Mouse (Mus musculus) effector memory CD4-positive, alpha-beta T cell, adult 7 months (primary cell): Measurements from ENCODE around the gene Gm28374. TPM values are rescaled to one million over a fixed set of nuclear protein-coding genes. Genes with fewer than 3 reads are reported as not detected.

Experiments
- polyA plus RNA-seq: library from polyadenylated mRNA; unstranded; fragments of 100-300 nt; shearing (Covaris generic); gene quantifications from one replicate; pipeline ENCODE4 v1.2.1, GENCODE M21; 2017

Gm28374 gene
- polyA plus RNA-seq: 1.2 TPM

DNA sequence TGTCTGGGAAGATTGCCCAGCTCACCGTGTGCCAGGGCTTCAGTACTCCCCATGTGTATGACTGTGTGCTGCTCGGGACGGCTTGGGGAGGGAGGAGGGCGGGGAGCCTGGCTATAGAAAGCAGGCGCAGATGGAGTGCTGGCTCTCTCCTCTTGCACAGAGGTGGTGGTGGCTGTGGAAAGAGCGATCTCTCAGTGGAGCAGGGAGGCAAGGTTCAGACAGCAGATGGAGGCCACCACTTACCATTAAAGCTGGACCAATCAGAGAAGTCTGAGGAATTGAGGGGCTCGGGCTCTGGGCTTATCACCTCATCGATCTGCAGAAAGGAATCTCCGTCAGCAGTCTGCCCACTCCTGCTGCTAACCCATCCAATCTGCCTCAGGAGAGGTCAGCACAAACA is at the start of gene Gm28374:
TSS of gene Gm28374 (minus strand) at position 101 of the 400 bp plus-strand sequence.

DNA sequence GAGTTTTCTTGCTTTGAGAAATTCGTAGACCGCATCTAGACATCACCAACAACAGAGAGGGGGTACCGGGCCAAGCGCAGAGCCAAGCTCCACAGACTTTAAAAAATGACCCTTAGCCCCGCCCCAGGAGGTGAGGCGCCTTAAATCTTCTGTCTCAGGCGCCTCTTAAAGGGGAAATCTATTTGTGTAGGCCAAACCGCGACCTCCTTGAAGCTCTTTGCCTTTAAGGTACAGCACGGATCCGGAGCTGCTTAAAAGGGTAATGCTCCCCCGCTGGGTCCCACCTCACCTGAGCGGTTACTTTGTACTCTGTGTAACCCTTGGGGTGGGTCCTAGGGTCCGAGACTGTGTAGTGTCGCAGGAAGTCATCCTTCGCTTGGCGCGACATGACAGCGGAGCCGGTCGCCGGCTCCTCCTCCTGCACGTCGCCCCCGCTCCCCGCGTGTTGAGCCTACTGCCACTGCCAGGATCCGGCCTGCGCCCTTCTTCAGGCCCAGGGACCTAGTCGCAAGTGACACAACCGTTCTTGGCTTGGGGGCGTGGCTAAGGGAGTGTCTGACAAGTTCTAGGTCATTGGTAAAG is 45.8 kb upstream of the Gm28374 start, which contains the start of gene Snx15:
TSS of gene Snx15 (minus strand) at position 545 of the 582 bp plus-strand sequence.

DNA sequence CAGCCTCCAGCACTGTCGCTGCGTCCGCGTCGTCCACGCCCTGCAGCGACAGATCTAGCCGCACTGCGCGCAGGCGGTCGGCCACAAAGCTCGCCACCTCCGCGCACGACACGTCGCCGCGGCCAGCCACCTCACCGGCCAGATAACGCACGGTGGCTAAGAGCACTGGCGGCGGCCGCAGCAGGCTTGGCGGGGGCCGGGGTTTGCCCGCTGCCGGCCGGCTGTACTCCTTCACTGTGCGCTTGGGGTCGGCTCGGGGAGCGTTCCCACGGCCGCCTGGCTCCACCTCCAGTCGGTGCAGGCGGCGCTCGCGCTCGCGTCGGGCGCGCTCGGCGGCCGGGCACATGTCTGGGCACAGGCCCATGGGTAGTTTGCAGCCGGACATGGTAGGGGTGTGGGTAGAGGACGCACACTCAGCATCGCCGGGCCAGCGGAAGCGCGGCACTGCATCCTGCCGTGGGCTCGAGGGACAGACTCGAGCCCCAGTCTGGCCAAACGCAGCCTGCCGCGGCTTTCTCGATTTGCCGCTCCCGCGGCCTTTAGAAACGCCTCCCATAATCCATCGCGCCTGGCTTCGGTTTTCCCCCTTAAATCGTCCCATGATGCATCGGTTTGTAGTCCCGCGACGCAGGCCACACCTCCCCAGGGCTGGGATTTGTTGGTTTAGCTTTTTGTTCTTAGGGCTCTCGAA is 36.1 kb upstream of the Gm28374 start, which contains the start of gene Sac3d1:
TSS of gene Sac3d1 (minus strand) at position 665 of the 691 bp plus-strand sequence.

DNA sequence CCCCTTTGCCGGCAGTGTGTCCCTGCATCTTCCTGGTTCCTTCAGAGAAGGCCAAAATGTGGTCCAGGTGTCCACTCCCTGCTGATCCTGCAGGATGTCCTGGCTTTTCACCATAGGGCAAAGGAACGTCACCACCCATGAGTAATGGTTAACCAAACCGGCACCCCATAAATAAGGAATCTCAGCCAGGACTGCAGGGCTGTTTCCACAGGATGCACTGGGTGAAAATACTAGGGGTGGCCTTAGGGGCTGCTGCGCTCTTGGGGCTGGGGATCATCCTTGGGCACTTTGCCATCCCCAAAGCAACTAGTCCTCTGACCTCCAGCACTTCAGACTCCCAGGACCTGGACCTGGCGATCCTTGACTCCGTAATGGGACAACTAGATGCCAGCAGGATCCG is 23.5 kb upstream of the Gm28374 start, which contains the start of gene Naaladl1:
TSS of gene Naaladl1 (plus strand) at position 197 of the 400 bp plus-strand sequence.

DNA sequence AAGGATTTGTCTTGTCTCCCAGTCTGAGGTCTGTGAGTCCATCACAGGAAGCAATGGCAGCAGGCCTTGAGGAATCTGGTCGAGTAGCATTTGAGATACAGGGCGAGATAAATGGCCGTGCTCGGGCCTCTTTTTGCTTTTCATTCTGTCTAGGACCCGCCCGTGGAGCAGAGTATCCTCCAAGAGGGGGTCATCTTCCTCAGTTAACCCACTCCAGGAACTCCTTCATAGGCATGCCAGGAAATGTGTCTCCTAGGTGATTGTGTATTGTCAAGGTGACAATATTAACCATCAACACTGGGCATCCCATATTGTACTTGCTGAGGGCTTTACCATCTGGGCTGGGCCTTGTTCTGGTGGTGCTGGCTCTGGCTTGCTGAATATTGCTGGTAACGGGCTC is 12.1 kb upstream of the Gm28374 start, which contains the start of gene AC131692.1:
TSS of gene AC131692.1 (plus strand) at position 301 of the 400 bp plus-strand sequence.

DNA sequence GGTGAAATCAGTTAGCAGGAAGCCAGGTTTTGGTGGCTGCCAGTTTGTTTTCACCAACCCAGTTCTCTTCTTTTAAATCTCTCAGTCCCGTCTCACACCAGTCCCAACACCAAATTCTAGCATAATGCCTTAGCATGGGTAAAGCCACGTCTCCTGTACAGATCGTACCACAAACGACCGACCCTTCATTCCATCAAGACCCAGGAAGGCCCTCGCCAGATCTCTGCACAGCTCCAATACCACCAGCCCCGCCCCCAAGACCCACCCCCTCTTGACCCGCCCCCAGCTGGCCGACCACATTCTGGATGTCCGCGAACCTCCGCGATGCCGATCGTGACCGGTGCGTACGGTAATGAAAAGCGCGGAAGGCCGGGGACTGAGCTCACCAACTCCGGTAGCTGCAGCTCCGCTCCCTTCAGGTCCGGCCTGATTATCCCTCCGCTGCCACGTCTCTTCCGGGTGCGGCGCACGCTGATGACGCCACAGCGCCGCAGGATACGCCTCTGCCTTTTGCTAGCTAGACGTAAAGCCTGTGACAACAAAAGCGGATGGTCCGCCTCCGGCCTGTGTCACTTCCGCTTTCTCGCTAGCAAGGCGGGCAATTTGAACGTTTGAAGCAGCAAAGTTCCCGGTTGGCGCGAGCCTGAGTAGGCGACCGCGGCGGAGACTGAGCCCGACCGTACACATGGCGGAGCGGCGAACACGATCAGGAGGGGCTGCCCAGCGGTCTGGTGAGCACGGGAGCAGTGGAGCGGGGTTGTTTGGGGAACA is 2.6 kb upstream of the Gm28374 start, which contains the start of the genes Zfpl1 and Cdca5:
TSS of gene Zfpl1 (minus strand) at position 479 of the 771 bp plus-strand sequence.
TSS of gene Cdca5 (plus strand) at position 506 of the 771 bp plus-strand sequence.

DNA sequence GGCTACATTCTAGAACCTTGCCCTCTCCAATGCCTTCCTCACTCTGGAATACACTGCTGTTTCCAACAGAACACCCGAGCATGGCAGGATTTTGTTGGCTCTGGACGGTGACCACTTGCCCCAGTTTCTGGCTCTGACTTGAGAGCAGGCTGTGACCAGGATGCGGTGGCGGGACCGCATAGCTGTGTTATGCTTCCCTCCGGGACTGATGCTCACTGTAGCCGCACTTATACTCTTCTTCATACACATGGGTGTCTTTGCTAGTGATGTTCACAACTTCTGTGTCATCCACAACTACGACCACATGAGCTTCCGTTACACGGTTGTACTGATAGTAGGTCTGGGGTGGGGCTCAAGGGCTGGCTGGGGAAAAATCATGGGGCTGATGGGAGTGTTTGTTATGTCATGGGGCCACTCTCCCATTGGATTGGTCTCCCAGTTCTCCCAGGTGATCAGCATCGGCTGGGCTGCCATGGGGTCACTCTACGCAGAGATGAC is 2.0 kb downstream of the Gm28374 start, which contains the start of gene Tmem262:
TSS of gene Tmem262 (plus strand) at position 51 of the 498 bp plus-strand sequence.

DNA sequence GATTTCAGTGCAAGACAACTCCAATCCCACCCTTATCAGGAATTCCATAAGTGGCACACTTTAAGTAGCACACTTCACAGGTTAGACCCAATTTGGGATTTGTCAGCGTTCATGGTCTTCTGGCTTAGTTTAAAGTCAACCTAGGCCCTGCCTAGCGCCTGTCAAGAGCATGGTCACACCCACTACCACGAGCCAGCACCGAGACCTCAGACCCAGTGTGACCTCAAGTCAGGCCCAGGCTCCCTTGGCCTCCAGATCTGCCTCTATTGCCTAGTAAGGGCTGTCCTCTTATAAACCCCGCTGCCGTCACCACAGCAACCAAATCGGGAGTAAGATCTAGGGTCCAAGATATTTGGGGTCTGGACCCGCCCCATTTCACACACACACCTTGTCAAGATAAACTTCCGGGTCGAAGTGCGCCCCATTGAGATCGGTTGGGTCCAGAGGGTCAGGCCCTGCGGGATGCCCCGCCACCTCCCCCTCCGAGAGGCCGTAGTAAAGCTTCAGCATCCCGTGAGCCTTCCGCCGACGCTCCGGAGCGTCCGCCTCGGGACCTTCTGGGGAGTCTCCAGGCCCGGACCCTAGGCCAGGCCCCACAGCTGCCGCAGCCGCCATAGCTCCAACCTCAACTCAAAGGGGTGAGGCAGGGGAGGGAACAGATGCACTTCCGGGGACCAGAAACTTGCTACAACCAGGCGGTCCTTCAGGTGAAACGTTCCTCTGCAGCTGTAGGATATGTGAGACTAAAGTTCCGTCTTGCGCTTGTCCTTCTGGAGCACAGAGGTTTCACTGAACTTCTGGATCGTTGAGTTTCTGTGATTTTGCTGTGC is 5.3 kb downstream of the Gm28374 start, which contains the start of gene Vps51:
TSS of gene Vps51 (minus strand) at position 668 of the 830 bp plus-strand sequence.

DNA sequence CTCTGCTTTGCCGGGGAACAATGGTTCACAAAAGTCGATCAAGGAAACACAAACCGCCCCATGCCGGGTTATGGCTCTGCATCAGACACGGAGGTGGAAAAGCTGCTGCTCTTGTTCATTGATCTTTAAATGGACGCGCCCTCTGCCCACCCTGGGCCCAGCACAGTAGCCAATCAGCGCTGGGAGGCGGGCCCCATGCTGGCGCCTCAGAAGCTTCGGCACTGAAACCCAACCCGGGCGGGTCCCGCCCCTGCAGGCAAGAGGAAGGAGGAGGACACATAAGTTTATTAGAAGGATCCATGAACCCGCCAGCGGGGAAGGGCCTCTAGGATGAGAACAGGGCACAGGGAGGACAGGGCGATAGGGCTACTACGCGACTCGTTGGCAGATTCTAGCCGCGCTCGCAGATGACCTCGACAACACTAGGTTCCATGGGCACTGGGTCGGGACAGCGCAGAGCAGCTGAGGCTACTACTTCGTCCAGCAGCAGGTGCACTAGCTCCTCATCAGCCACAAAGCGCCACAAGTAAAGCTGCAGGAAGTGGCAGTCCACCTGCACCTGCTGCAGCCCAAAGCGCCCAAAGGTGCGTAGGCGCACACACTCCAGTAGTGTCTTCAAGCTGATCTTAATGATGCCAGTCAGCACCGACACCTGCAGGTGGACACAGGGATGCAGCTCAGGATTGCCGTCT is 14.2 kb downstream of the Gm28374 start, which contains the start of gene Tm7sf2:
TSS of gene Tm7sf2 (minus strand) at position 650 of the 692 bp plus-strand sequence.

DNA sequence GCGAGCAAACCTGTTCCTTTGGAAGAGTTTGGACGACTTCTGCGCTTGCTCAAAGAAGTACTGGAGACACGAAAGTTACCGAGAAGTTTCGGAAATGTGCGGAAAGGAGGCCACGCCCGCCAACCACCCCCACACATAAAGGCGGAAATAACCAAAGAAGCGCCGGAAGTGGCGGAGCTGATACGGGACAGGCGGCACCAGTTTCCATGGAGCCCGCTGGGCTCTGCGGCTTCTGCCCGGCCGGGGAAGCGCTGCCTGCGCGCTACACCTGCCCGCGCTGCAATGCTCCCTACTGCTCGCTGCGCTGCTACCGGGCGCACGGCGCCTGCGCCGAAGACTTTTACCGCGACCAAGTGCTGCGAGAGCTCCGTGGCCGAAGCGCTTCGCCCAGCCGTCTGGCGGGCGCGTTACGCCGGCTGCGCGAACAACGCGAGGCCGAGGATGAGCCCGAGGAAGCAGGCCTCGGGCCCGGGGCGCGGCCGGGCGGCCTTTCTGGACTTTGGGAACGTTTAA is 21.0 kb downstream of the Gm28374 start, which contains the start of gene Znhit2:
TSS of gene Znhit2 (plus strand) at position 172 of the 513 bp plus-strand sequence.

DNA sequence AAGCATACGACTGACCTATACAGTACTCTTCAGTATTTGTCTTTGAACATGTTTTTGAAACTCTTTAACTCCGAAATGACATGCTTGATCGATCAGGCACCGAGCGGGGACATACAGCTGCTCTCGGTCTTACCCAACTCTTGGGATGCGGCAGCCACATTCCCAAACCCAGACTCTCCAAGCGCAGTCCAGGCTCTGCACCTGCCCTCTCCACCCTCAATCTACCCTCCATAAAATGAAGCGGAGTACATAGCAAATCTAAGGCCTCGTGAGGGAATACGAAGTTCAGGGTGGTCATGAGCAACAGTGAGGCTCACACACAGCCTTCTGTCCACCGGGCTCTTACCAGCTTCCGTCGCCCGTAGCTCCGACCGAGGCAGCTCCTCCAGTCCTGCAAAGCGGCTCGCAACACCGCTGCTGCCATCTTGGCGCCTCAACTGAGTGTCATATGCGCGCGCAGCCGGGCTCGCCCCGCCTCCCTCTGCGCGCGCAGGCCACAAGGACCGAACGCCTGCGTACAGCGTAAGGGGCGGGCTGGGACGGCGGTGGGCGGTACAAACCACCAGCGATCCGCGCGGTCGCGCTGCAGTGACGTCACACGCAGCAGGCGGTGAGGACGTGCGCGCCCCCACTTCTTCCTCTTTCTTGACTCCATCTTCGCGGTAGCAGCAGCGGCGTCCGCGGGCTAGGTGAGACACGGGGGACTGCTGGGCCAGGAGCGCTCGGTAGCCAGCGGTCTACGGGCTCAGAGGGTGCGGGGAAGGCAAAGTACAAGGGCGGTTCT is 24.6 kb downstream of the Gm28374 start, which contains the start of the genes Mrpl49 and Fau:
TSS of gene Mrpl49 (minus strand) at position 473 of the 784 bp plus-strand sequence.
TSS of gene Fau (plus strand) at position 532 of the 784 bp plus-strand sequence.

DNA sequence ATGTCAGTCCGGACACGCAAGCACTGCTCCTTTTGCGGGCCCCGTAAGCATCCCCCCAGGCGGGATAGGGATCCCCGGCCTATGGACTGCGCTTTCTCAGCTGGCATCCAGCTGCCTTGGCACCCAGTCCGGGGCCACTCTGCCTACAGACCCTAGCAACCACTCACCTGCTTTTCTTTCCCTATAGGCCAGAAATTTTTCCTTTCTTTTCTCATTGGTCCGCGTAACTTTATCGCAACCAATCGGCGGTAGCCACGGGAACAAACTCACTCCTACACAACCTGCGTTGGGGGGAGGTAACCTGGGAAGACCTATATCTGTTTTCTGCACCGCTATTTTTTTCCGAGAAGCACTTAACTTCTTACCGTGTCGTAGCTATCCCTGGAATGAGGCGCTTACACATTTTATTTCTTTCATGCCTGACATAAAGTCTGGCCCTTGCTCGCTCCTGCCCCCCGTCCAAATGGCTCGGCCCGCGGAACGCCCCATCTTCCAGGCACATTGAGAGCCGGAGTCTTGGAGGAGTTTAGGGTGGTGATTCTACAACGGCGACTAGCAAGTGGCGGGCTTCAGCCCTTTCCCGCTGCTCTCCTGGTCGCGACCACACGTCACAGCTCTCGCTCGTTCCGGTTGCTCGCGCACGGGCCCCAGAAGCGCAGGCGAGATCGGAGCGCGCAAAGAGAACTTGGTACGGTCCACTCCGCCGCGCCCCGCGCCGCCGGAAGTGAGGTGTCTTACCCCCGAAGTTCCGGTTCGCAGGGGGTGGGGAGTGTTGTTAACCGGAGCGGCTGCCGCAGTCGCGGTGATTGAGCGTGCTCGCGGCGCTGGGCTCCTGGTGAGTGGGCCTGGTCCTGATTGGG is 35.5 kb downstream of the Gm28374 start, which contains the start of gene Syvn1:
TSS of gene Syvn1 (plus strand) at position 283 of the 860 bp plus-strand sequence.

Other genes starting within 250 kb of the Gm28374 start
- 120 TPM for gene Frmd8, start 207.0 kb downstream of the Gm28374 start, polyA plus RNA-seq
- 21.1 TPM for gene Slc25a45, start 204.4 kb downstream of the Gm28374 start, polyA plus RNA-seq
- gene Tigd3, start 188.1 kb downstream of the Gm28374 start, polyA plus RNA-seq: 0.30 TPM
- 126 TPM for gene Dpf2, start 169.2 kb downstream of the Gm28374 start, polyA plus RNA-seq
- gene Cdc42ep2, start 157.4 kb downstream of the Gm28374 start, polyA plus RNA-seq: 0.29 TPM
- 35.9 TPM for gene Pola2, start 118.1 kb downstream of the Gm28374 start, polyA plus RNA-seq
- gene Slc22a20, start 96.1 kb downstream of the Gm28374 start, polyA plus RNA-seq: not detected
- gene Capn1, start 66.4 kb downstream of the Gm28374 start, polyA plus RNA-seq: 43.6 TPM
- gene Syvn1, start 35.7 kb downstream of the Gm28374 start, polyA plus RNA-seq: 55.4 TPM
- gene Mrpl49, start 24.5 kb downstream of the Gm28374 start, polyA plus RNA-seq: 22.8 TPM
- 995 TPM for gene Fau, start 24.4 kb downstream of the Gm28374 start, polyA plus RNA-seq
- gene Znhit2, start 21.1 kb downstream of the Gm28374 start, polyA plus RNA-seq: 17.7 TPM
- 6.2 TPM for gene Tm7sf2, start 13.9 kb downstream of the Gm28374 start, polyA plus RNA-seq
- 79.3 TPM for gene Vps51, start 5.0 kb downstream of the Gm28374 start, polyA plus RNA-seq
- not detected for gene Tmem262, start 2.2 kb downstream of the Gm28374 start, polyA plus RNA-seq
- gene Zfpl1, start 2.7 kb upstream of the Gm28374 start, polyA plus RNA-seq: 26.0 TPM
- 0.80 TPM for gene Cdca5, start 2.7 kb upstream of the Gm28374 start, polyA plus RNA-seq
- gene AC131692.1, start 12.2 kb upstream of the Gm28374 start, polyA plus RNA-seq: not detected
- not detected for gene Naaladl1, start 23.5 kb upstream of the Gm28374 start, polyA plus RNA-seq
- 6.3 TPM for gene Sac3d1, start 36.4 kb upstream of the Gm28374 start, polyA plus RNA-seq
- 28.8 TPM for gene Snx15, start 46.0 kb upstream of the Gm28374 start, polyA plus RNA-seq
- gene Batf2, start 58.7 kb upstream of the Gm28374 start, polyA plus RNA-seq: not detected
- gene Arl2, start 59.3 kb upstream of the Gm28374 start, polyA plus RNA-seq: 38.1 TPM
- 0.33 TPM for gene Majin, start 102.1 kb upstream of the Gm28374 start, polyA plus RNA-seq
- gene Gpha2, start 144.1 kb upstream of the Gm28374 start, polyA plus RNA-seq: not detected
- gene Ppp2r5b, start 153.6 kb upstream of the Gm28374 start, polyA plus RNA-seq: 15.8 TPM
- gene Atg2a, start 159.4 kb upstream of the Gm28374 start, polyA plus RNA-seq: 70.6 TPM
- gene Ehd1, start 194.5 kb upstream of the Gm28374 start, polyA plus RNA-seq: 38.7 TPM
- 0.48 TPM for gene Cdc42bpg, start 224.2 kb upstream of the Gm28374 start, polyA plus RNA-seq